Mouse (Mus musculus) midbrain, embryonic 11.5 days (tissue): ENCODE measurements around the gene Sox5. TPM values are rescaled to one million over a fixed set of nuclear protein-coding genes. Genes with fewer than 3 reads are reported as not detected.

Experiments used
- ATAC-seq: fragments of 200-750 bp; cut with Nextera tagmentation; 2 replicates; pipeline ENCODE4 v1.8.0; 2017; ENCODE audit warnings: moderate TSS enrichment, moderate library complexity; ENCODE audit not compliant: low FRiP score
- DNase-seq: peaks from one replicate; pipeline ENCODE4 v3.0.0; 2015; ENCODE audit warnings: low spot score; ENCODE audit errors: missing footprints
- H3K27ac ChIP-seq: fragments of 300-500 bp; sonication (generic); 2 replicates; pipeline ENCODE4 v1.5.1; 2014; ENCODE audit warnings: low read depth, low read length
- H3K27me3 ChIP-seq: fragments of 300-500 bp; sonication (generic); 2 replicates; pipeline ENCODE4 v1.6.1; 2014; ENCODE audit warnings: mild to moderate bottlenecking, low read length, moderate library complexity, mixed read lengths; ENCODE audit not compliant: control insufficient read depth, insufficient read depth
- H3K36me3 ChIP-seq: fragments of 300-500 bp; sonication (generic); 2 replicates; pipeline ENCODE4 v1.6.1; 2014; ENCODE audit warnings: mild to moderate bottlenecking, low read length, moderate library complexity, mixed read lengths; ENCODE audit not compliant: control insufficient read depth, insufficient read depth
- H3K4me1 ChIP-seq: fragments of 300-500 bp; sonication (generic); 2 replicates; pipeline ENCODE4 v1.6.1; 2014; ENCODE audit warnings: low read length; ENCODE audit not compliant: control insufficient read depth, insufficient read depth
- H3K4me2 ChIP-seq: fragments of 300-500 bp; sonication (generic); 2 replicates; pipeline ENCODE4 v1.6.1; 2014; ENCODE audit warnings: mild to moderate bottlenecking, moderate library complexity
- H3K4me3 ChIP-seq: fragments of 300-500 bp; sonication (generic); 2 replicates; pipeline ENCODE4 v1.5.1; 2014; ENCODE audit warnings: low read depth, low read length
- H3K9ac ChIP-seq: fragments of 300-500 bp; sonication (generic); 2 replicates; pipeline ENCODE4 v1.6.1; 2014; ENCODE audit warnings: low read length
- H3K9me3 ChIP-seq: fragments of 300-500 bp; sonication (generic); 2 replicates; pipeline ENCODE4 v1.6.1; 2016; ENCODE audit warnings: low read length; ENCODE audit not compliant: control insufficient read depth
- WGBS: fragments of 180-500 bp; shearing (Covaris S2); extraction: QIAGEN DNeasy Blood & Tissue Kit; methylation state at CpG from one replicate; pipeline ENCODE4 v1.1.7; 2014; 5-methylcytosine and 5-hydroxymethylcytosine counted together
- polyA plus RNA-seq: library from polyadenylated mRNA; unstranded; fragments of >200 nt; fragmentation: Nextera tagmentation; extraction: Ambion mirVana; gene quantifications from 2 replicates; pipeline ENCODE4 v1.2.1, GENCODE M21; 2014

The Sox5 gene
- polyA plus RNA-seq, 1 experiment from 2014 or later, result 23.0 TPM

DNA sequence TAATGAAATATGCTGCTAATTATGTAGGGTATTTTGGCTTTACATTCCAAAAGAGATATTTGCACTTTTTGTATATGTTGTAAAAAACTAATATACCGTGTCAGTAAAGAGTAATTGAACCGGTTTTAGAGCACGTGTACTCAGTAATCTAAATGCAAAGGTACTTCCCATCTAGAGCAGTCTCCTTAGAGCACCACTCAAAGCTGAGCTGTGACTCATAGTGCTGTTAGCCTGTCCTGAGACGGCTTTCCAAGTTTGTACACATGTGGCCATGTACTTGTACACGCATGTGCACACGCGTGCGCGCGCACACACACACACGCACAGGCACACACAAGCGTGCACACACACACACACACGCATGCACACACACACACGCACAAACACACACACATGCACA, 25.3 kb downstream of the Sox5 start:
- Histone ChIP-seq H3K27me3 (no peaks in the 10 kb centered on the region), H3K4me3 (no peak overlapping the region), H3K4me2 (no peak overlapping the region), H3K9ac (no peak overlapping the region), H3K9me3 (no peaks in the 10 kb centered on the region), H3K4me1 (peaks cover 7% of the 10 kb centered on the region; the same call in 1 of the 2 replicates), H3K27ac (no peak overlapping the region), H3K36me3 (no peaks in the 10 kb centered on the region)
- no peak for ATAC-seq
- no peak for DNase-seq
- 96% methylated on average over 14 of the region's 14 CpGs for WGBS

DNA sequence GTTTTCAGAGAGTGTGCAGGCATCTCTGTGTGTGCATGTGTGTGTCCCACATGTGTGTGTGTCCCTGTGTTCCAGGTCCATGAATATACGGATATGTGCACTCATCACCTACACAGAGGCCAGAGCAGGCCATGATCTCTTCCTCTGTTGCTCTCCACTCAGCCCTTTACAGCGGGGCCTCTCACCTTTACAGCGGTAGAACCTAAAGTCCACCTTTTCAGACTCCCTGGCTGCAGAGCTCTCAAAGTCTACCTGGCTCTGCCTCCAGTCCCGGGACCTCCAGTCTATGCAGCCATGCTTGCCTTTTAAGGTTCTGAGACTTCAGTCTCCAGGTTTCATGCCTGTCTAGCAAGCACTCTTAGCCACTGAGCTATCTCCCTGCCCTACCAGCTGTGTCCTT, 26.5 kb downstream of the Sox5 start:
- H3K4me2 ChIP-seq, result no peak overlapping the region
- no peaks in the 10 kb centered on the region for H3K27me3 ChIP-seq
- H3K9ac ChIP-seq, result no peak overlapping the region
- WGBS, result 91% methylated on average over 4 of the region's 4 CpGs
- ATAC-seq (no peak), DNase-seq (no peak)
- H3K27ac ChIP-seq, result no peak overlapping the region
- peaks cover 7% of the 10 kb centered on the region; the same call in 1 of the 2 replicates for H3K4me1 ChIP-seq
- no peak overlapping the region for H3K4me3 ChIP-seq
- no peaks in the 10 kb centered on the region for H3K36me3 ChIP-seq
- no peaks in the 10 kb centered on the region for H3K9me3 ChIP-seq

DNA sequence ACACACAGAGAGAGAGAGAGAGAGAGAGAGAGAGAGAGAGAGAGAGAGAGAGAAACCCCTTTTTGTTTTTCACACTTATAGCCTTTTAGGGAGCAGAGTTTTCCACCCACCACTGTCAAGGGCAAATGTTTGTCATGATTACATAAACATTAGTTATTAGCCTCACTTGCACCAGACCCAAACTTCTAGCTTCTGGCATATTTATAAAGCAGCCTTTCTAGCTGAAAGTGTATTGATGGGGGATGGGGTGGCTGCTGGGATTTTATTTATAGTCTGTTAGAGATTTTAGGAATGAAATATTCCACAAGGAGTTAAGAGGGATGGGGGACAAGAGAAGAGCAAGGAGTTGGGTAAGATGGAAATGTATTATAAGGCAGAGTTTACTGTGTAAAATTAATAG, 27.4 kb downstream of the Sox5 start:
- DNase-seq, result no peak
- no peak for ATAC-seq
- no peak overlapping the region for H3K27ac ChIP-seq

DNA sequence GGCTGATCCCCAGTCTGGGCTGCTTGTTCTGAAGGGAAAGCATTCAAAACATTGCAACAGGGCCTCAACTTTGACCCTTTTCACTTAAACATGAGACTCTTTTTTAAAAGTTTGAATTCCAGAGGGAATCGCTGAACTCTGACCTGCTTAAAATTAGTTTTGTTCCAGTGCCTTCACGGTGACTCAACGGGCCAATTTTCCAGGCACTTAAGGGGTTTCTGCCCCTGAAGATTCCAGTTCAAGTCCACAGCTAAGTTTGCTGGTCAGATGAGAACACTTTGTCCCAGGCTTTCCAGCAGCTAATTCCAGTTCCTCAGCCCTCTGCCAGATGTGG, 27.8 kb downstream of the Sox5 start:
- Histone ChIP-seq H3K9ac (no peak overlapping the region), H3K4me1 (peaks cover 7% of the 10 kb centered on the region; the same call in 1 of the 2 replicates), H3K27me3 (no peaks in the 10 kb centered on the region), H3K4me3 (no peak overlapping the region), H3K9me3 (no peaks in the 10 kb centered on the region), H3K4me2 (no peak overlapping the region), H3K36me3 (no peaks in the 10 kb centered on the region), H3K27ac (no peak overlapping the region)
- DNase-seq (peak; percentile 88), ATAC-seq (no peak)
- WGBS, result 18% methylated on average over 3 of the region's 3 CpGs

More for the DNA sequence above, 27.4 kb downstream of the Sox5 start:
- Histone ChIP-seq H3K36me3 (no peaks in the 10 kb centered on the region), H3K4me2 (no peak overlapping the region), H3K4me3 (no peak overlapping the region), H3K27me3 (no peaks in the 10 kb centered on the region), H3K9me3 (no peaks in the 10 kb centered on the region), H3K9ac (no peak overlapping the region), H3K4me1 (peaks cover 7% of the 10 kb centered on the region; the same call in 1 of the 2 replicates)

DNA sequence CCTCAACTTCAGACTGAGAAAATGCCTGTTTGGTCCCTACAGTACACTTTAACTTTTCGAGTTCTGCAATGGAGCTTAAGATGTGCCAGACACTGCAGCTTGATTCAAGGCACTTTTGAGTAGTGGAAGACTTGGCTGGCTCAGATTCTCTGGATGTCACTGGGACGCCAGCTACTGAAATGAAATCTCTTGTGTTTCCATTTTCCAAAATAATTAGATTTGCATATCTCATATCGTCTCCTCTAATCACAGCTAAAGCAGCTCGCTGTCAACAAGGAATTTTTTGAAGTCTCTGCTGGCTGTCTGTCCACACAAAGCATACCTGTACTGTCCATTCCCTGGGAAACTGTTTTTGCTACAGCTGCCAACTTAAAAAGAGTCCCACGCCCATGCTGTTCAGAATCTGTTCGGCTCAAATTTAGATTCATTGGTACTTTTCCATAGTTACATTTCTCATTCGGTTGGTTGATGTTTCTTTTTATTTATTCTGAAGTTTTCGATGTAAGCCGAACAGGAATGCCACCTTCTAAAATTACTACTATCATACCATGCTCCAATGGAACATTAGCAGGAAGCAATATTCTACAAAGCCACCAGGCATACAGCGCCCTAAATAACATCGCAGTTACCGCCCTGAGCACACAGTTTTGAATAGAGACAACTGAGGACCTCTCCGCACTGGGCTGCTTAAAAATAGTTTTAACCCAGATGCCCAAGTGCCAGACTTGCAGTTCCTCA, 28.4 kb downstream of the Sox5 start:
- 75% methylated on average over 13 of the region's 13 CpGs for WGBS
- DNase-seq (no peak), ATAC-seq (no peak)
- H3K9ac ChIP-seq, result no peak overlapping the region
- H3K9me3 ChIP-seq, result no peaks in the 10 kb centered on the region
- H3K27me3 ChIP-seq, result no peaks in the 10 kb centered on the region
- no peak overlapping the region for H3K4me2 ChIP-seq
- H3K27ac ChIP-seq, result no peak overlapping the region
- no peak overlapping the region for H3K4me3 ChIP-seq
- peaks cover 7% of the 10 kb centered on the region; the same call in 1 of the 2 replicates for H3K4me1 ChIP-seq
- no peaks in the 10 kb centered on the region for H3K36me3 ChIP-seq

DNA sequence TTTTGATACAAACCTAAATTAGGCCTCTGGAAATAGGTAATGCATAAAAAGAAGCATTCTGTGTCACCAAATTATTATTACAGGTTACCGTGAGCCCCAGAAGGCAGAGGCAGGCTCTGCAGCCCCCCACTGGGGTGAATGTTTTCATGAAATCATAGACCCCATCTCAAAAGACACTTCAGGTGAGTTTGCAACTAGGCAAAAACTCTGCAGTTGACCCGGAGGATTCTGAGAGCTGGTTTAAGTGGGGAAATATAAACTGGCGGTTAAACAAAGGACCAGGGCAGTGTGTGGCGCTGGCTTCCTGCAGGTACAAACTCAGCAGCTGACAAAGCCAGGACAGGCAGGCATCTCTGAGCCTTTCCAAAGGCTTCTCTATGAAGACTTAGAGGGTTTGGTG, 30.2 kb downstream of the Sox5 start:
- H3K36me3 ChIP-seq, result no peaks in the 10 kb centered on the region
- H3K4me2 ChIP-seq, result no peak overlapping the region
- H3K27ac ChIP-seq, result no peak overlapping the region
- no peaks in the 10 kb centered on the region for H3K27me3 ChIP-seq
- peaks cover 3% of the 10 kb centered on the region; the same call in 1 of the 2 replicates for H3K4me1 ChIP-seq
- WGBS, result 90% methylated on average over 4 of the region's 4 CpGs
- DNase-seq, result peak; percentile 77
- H3K9ac ChIP-seq, result no peak overlapping the region
- ATAC-seq, result no peak
- no peaks in the 10 kb centered on the region for H3K9me3 ChIP-seq
- H3K4me3 ChIP-seq, result no peak overlapping the region

DNA sequence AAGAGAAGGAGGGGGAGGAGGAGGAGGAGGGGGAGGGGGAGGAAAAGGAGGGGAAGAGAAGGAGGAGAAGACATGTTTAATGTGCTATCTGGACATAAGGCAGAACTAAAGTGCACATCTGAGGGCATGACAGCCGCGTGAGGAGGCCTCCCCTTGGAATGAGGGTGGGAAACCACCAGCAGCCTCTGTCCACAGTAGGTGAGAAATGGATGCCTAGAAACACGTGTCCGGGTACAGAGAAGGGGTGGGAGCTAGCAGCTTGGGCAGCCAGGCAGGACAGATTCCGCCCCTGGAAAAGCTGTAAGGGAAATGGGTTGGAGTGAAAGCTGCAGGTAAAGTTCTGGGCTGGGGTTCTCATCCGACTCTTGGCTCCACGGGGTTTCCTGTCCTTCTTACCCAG, 31.6 kb downstream of the Sox5 start:
- 73% methylated on average over 7 of the region's 7 CpGs for WGBS
- peaks cover 3% of the 10 kb centered on the region; the same call in 1 of the 2 replicates for H3K4me1 ChIP-seq
- ATAC-seq, result no peak
- no peaks in the 10 kb centered on the region for H3K27me3 ChIP-seq
- no peaks in the 10 kb centered on the region for H3K9me3 ChIP-seq
- DNase-seq, result no peak
- H3K4me2 ChIP-seq, result no peak overlapping the region
- H3K4me3 ChIP-seq, result no peak overlapping the region
- H3K36me3 ChIP-seq, result no peaks in the 10 kb centered on the region
- no peak overlapping the region for H3K27ac ChIP-seq
- no peak overlapping the region for H3K9ac ChIP-seq

DNA sequence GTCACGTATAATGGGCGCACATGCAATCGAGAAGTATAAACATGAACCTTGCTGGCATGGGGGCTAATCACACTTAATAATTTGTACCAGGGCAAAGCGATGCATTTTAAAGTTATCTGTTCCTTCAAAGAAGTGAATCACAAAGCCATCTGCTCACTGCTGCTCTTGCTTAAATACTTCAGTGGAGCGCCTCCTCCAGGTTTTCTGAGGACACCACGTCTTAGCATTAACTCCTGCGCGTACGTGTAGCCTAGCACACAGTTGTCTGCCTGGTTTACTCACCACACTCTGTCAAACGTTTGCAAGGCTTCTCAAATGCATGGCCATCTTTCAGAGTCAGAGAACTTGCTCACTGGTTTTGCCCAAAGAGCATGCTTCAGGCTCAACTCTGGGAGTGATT, 35.3 kb downstream of the Sox5 start:
- 90% methylated on average over 10 of the region's 10 CpGs for WGBS
- DNase-seq (no peak), ATAC-seq (no peak)
- Histone ChIP-seq H3K4me2 (no peak overlapping the region), H3K9me3 (no peaks in the 10 kb centered on the region), H3K27ac (no peak overlapping the region), H3K4me1 (no peaks in the 10 kb centered on the region), H3K36me3 (no peaks in the 10 kb centered on the region), H3K27me3 (no peaks in the 10 kb centered on the region), H3K9ac (no peak overlapping the region), H3K4me3 (no peak overlapping the region)

DNA sequence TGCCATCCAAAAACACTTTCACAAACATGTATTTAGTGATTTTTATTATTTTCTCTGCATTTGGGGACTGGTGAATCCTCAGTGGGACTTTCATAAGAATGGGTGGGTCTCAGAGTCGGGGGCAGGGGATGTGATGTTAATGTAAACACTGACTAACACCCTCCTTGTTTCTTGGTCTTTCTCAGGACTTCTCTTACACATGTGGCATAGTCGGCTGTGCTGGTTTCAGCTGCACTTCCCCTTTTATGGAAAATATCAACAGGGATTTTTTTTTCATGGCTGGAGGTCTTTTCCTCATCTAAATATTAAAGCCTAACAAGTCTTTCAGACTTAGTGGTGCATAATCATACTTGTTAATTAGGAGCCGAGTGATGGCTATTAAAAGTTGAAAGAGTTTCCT, 39.2 kb downstream of the Sox5 start:
- H3K36me3 ChIP-seq, result no peaks in the 10 kb centered on the region
- no peak for DNase-seq
- 63% methylated on average over 3 of the region's 3 CpGs for WGBS

More for the DNA sequence above, 39.2 kb downstream of the Sox5 start:
- no peak overlapping the region for H3K9ac ChIP-seq
- no peaks in the 10 kb centered on the region for H3K27me3 ChIP-seq
- no peak for ATAC-seq
- H3K4me1 ChIP-seq, result no peaks in the 10 kb centered on the region
- H3K4me3 ChIP-seq, result no peak overlapping the region
- no peak overlapping the region for H3K27ac ChIP-seq
- no peak overlapping the region for H3K4me2 ChIP-seq
- no peaks in the 10 kb centered on the region for H3K9me3 ChIP-seq
